Mouse (Mus musculus): ENCODE data around the gene Samd4b. TPM values are rescaled to one million over a fixed set of nuclear protein-coding genes. Genes with fewer than 3 reads are reported as not detected.

The Samd4b gene
- total RNA-seq (2012; rRNA removed), result 26.9 and 30.3 TPM in 2 replicates

GRCm38 (mm10) chr7:28597642-28598446 is at the start of gene Samd4b, which contains the start of gene Pak4:
Gene Samd4b (minus strand): TSS chr7:28598144.
Gene Pak4 (minus strand): TSS chr7:28598185.
- in situ Hi-C loops (cut with MboI; ENCODE audit: low sequenced_read_pairs in 2 of 2, unreplicated experiment in 2 of 2), result no loop called here
- peak within 1 kb of the TSS; percentile 91 for H3K27ac ChIP-seq (ENCODE audit: insufficient read depth, low read depth, low read length, poor library complexity, severe bottlenecking)
- H3K4me1 ChIP-seq (ENCODE audit: control insufficient read depth in 2 of 2, insufficient read depth in 2 of 2, low read length in 2 of 2, poor library complexity in 1 of 2), result peaks cover 15 to 28% of the 10 kb centered on the region in 2 experiments
- peak within 1 kb of the TSS; percentile 88 for H3K9ac ChIP-seq (ENCODE audit: insufficient read depth, low read depth, low read length, poor library complexity, severe bottlenecking)
- H3K36me3 ChIP-seq (ENCODE audit: control insufficient read depth, insufficient read depth, low read length, poor library complexity, severe bottlenecking), result peaks cover 7% of the 10 kb centered on the region; the same call in 1 of the 2 replicates
- no peaks in the 10 kb centered on the region for H3K9me3 ChIP-seq (ENCODE audit: control insufficient read depth, insufficient read depth, low read depth, low read length)
- peak within 1 kb of the TSS; percentile 78 to 94 for H3K4me3 ChIP-seq (ENCODE audit: insufficient read depth in 1 of 2, low read depth in 1 of 2, low read length in 2 of 2, poor library complexity in 1 of 2, severe bottlenecking in 1 of 2)
- peak; percentile 97 for DNase-seq (ENCODE audit: low read depth, low spot score)
- no peak; the same call in 1 of the 2 replicates for TF ChIP-seq CHD2 (IDR thresholded peaks at IDR 0.05; ENCODE audit: low read depth, low read length)
- TF ChIP-seq HCFC1 (IDR thresholded peaks at IDR 0.05; ENCODE audit: borderline replicate concordance, insufficient read depth, low read length), result no peak
- TF ChIP-seq MAFK (IDR thresholded peaks at IDR 0.05; ENCODE audit: insufficient read depth, low read depth, low read length), result no peak
- no peak for TF ChIP-seq ZC3H11A (IDR thresholded peaks at IDR 0.05; ENCODE audit: borderline replicate concordance, low read depth, low read length)
- no peak for TF ChIP-seq ZNF384 (IDR thresholded peaks at IDR 0.05; ENCODE audit: low read depth, low read length)

- Histone ChIP-seq H3K4me1 (ENCODE audit: control insufficient read depth in 2 of 2, insufficient read depth in 2 of 2, low read length in 2 of 2, poor library complexity in 1 of 2) (peaks cover 0 to 6% of the 10 kb centered on the region in 2 experiments; a peak in 1 of 4 replicates), H3K27ac (ENCODE audit: insufficient read depth, low read depth, low read length, poor library complexity, severe bottlenecking) (no peak overlapping the region), H3K4me3 (ENCODE audit: insufficient read depth in 1 of 2, low read depth in 1 of 2, low read length in 2 of 2, poor library complexity in 1 of 2, severe bottlenecking in 1 of 2) (no peak overlapping the region), H3K9me3 (ENCODE audit: control insufficient read depth, insufficient read depth, low read depth, low read length) (no peaks in the 10 kb centered on the region), H3K36me3 (ENCODE audit: control insufficient read depth, insufficient read depth, low read length, poor library complexity, severe bottlenecking) (no peaks in the 10 kb centered on the region), H3K9ac (ENCODE audit: insufficient read depth, low read depth, low read length, poor library complexity, severe bottlenecking) (no peak overlapping the region)
- TF ChIP-seq MAFK (IDR thresholded peaks at IDR 0.05; ENCODE audit: insufficient read depth, low read depth, low read length), result no peak
- TF ChIP-seq ZC3H11A (IDR thresholded peaks at IDR 0.05; ENCODE audit: borderline replicate concordance, low read depth, low read length), result 0 out of 2 replicates have a peak, but pooled peaks have one; percentile 11
- in situ Hi-C loops (cut with MboI; ENCODE audit: low sequenced_read_pairs in 2 of 2, unreplicated experiment in 2 of 2), result no loop called here
- DNase-seq (ENCODE audit: low read depth, low spot score), result no peak
Measured at GRCm38 (mm10) chr7:28647016-28647415, 49.1 kb upstream of the Samd4b start.

- Histone ChIP-seq H3K4me1 (ENCODE audit: control insufficient read depth in 2 of 2, insufficient read depth in 2 of 2, low read length in 2 of 2, poor library complexity in 1 of 2) (peaks cover 0 to 6% of the 10 kb centered on the region in 2 experiments; a peak in 1 of 4 replicates), H3K4me3 (ENCODE audit: insufficient read depth in 1 of 2, low read depth in 1 of 2, low read length in 2 of 2, poor library complexity in 1 of 2, severe bottlenecking in 1 of 2) (no peak overlapping the region), H3K36me3 (ENCODE audit: control insufficient read depth, insufficient read depth, low read length, poor library complexity, severe bottlenecking) (no peaks in the 10 kb centered on the region), H3K27ac (ENCODE audit: insufficient read depth, low read depth, low read length, poor library complexity, severe bottlenecking) (no peak overlapping the region), H3K9me3 (ENCODE audit: control insufficient read depth, insufficient read depth, low read depth, low read length) (no peaks in the 10 kb centered on the region), H3K9ac (ENCODE audit: insufficient read depth, low read depth, low read length, poor library complexity, severe bottlenecking) (no peak overlapping the region)
- in situ Hi-C loops (cut with MboI; ENCODE audit: low sequenced_read_pairs in 2 of 2, unreplicated experiment in 2 of 2), result no loop called here
- no peak for DNase-seq (ENCODE audit: low read depth, low spot score)
- no peak for TF ChIP-seq CHD2 (IDR thresholded peaks at IDR 0.05; ENCODE audit: low read depth, low read length)
- TF ChIP-seq MAFK (IDR thresholded peaks at IDR 0.05; ENCODE audit: insufficient read depth, low read depth, low read length), result no peak
- no peak for TF ChIP-seq ZC3H11A (IDR thresholded peaks at IDR 0.05; ENCODE audit: borderline replicate concordance, low read depth, low read length)
- no peak for TF ChIP-seq HCFC1 (IDR thresholded peaks at IDR 0.05; ENCODE audit: borderline replicate concordance, insufficient read depth, low read length)
- TF ChIP-seq ZNF384 (IDR thresholded peaks at IDR 0.05; ENCODE audit: low read depth, low read length), result no peak
Measured at GRCm38 (mm10) chr7:28645947-28646475, 48.1 kb upstream of the Samd4b start.

GRCm38 (mm10) chr7:28645366-28645765 is 47.4 kb upstream of the Samd4b start:
- Histone ChIP-seq H3K9ac (ENCODE audit: insufficient read depth, low read depth, low read length, poor library complexity, severe bottlenecking) (no peak overlapping the region), H3K36me3 (ENCODE audit: control insufficient read depth, insufficient read depth, low read length, poor library complexity, severe bottlenecking) (no peaks in the 10 kb centered on the region), H3K27ac (ENCODE audit: insufficient read depth, low read depth, low read length, poor library complexity, severe bottlenecking) (no peak overlapping the region), H3K9me3 (ENCODE audit: control insufficient read depth, insufficient read depth, low read depth, low read length) (no peaks in the 10 kb centered on the region), H3K4me1 (ENCODE audit: control insufficient read depth in 2 of 2, insufficient read depth in 2 of 2, low read length in 2 of 2, poor library complexity in 1 of 2) (peaks cover 0 to 6% of the 10 kb centered on the region in 2 experiments; a peak in 1 of 4 replicates), H3K4me3 (ENCODE audit: insufficient read depth in 1 of 2, low read depth in 1 of 2, low read length in 2 of 2, poor library complexity in 1 of 2, severe bottlenecking in 1 of 2) (no peak overlapping the region)
- DNase-seq (ENCODE audit: low read depth, low spot score), result no peak
- in situ Hi-C loops (cut with MboI; ENCODE audit: low sequenced_read_pairs in 2 of 2, unreplicated experiment in 2 of 2), result no loop called here
- TF ChIP-seq CHD2 (IDR thresholded peaks at IDR 0.05; ENCODE audit: low read depth, low read length) (no peak), MAFK (IDR thresholded peaks at IDR 0.05; ENCODE audit: insufficient read depth, low read depth, low read length) (peak; percentile 50; the same call in 1 of the 2 replicates)
